Mouse (Mus musculus) cerebellum, adult 18-20 months (tissue): ENCODE data around the gene Aff3.
A peak's percentile ranks its signal among the peaks of the same experiment; 100 is the strongest.

Experiments used
- DNase-seq, 2 experiments: peaks; one replicate each; pipeline ENCODE4 v3.0.0; 2021

Gene Aff3

DNA sequence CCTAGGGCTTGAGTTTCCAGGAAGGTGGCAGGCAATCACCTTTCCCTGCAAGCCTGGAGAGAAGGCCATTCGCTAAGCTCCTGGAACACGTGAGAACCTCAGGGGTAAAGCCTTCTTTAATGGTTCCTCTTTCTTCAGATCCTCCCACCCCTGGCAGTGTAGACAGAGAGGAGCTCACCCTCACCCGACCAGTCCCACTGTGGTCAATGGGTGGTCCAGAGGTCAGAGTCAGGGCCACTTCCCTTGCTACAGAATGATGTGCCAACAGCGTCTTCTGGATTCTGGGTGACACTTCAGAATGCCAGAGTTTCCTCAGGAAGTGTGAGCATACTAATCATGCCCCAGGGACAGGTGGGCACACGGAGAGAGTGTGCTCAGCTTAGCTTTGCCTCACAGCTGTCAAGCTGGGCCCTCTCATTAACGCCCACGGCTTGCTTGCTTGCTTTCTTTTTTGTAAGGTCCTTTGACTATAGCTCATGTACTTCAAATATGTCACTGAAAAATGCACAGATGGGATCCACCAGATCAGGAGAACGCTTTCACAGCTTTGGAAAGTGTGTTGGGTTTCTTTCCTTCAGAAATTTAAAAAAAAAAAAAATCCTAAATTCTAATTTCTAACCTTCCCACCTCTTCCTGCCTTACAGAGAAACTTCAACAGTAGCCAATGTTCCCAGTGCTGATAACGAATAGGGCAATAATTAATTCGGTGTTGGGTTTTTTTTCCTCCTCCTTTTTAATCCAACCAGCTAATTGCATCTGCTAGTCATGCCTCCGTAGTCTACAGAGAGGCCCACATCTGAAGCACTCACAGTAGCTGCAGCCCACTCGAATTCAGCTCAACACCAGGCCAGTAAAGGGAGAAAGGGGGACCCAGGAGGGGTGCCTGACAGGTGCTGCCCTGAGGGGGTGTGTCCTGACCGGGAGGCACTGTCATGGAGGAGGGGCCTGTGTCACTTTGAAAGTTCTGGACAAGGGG, 235.8 kb downstream of the Aff3 start:
- no peak for DNase-seq

DNA sequence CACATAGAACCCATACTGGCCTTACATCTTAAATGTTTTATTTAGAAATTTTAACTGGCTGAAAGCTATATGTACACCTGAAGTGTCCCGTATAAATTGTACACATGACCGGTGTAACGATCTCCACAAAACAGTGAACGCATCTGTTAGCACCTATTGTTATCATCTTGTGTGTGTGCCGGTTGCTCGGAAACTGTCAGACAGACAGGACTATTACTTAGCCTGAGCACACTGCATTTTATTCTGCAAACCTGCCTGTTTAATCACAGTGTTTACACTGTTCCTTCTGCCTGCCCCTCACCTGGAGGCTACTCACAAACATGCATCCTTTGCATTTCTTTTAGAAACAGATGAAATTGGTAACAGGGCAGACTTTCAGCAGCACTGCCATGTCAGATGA, 241.8 kb downstream of the Aff3 start:
- no peak for DNase-seq

DNA sequence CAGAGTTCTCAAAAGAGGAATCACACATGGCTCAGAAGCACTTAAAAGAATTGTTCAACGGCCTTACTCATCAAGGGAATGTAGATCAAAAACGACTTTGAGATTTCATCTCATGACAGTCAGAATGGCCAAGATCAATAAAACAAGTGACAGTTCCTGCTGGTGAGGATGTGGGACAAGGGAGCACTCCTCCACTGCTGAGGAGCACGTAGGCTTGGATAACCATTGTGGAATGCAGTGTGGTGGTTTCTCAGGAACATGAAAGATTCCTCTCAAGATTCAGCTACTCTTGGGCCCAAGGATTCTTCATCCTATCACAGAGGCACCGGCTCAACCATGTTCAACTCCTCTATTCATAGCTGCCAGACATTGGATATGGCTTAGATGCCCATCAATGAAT, 245.4 kb downstream of the Aff3 start:
- DNase-seq: no peak

DNA sequence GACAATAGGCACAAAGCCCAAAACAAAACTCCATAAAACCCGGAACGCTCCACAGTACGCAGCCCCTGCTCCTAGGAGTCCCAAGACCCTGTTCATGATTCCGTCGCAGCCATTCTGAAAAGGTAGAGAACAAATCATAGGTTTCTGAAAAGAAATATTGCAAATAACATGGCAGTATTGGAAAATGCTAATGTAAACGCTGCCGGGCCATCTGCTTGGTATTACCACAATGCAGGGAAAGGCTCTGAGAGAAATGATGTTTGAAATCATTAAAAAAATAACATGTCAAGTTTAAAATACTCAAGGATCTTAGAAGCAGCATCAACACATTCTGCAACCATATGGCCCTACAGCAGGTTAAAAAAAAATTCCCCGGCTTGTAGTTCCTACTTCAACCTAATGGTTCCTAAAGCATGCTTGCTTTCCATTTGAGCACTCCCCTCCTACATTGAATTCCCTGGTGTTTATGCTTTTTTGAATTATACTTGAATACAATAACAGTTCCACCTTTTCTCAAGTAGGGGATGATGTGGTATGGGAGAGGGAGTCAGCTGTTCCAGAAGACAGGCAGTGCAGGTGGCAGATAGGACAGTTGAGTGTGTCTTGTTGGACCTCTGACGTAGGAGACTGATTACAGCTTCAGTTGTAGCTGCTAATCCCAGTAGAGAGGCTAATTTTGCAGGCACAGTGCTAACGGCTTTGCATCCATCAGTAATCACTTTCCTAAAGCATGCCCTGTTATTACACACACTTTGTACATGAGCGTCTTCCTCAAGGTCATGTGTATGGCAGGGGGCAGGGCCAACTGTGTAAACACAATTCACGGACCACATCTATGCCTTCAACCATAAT, 246.3 kb downstream of the Aff3 start:
- no peak for DNase-seq

DNA sequence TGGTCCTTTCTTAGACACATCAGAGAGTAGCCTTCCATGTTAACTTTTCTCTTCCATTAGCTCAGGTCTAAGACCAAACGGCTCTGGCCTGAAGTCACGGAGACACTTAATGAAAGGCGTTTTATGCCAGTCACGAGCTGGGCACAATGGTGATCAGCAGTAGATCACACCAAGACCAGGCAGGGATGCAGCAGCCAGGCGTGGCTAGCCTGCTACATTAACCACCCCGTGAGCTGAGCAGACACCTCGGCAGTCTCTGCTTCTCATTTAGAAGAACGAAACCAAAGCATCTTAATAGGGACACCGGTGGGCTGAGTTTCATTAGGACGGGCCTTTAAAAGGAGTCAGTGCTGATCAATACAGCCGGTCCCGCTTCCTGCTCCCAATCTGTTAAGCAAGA, 247.6 kb downstream of the Aff3 start:
- no peak for DNase-seq

- DNase-seq: no peak
These were observed 249.2 kb downstream of the Aff3 start for GRCm38 (mm10) chr1:38415511-38415910.

DNA sequence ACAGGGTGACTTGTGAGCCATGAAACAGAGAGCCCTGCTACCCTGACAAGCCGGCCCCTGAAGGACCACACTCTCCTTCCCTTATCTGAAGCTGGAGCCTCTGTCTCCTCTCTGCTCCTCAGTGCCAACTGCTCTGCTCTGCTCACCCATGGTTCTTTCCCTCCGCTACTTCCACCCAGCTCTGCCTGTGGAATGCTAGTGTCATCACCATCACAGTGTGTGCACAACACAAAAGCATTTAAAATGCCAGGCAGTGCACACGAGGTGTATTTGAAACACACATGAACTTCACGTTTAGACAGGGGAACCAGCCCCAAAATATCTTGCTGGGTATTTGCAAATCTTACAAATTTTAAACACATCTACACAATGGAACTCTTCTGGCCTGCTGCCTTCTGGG, 253.6 kb downstream of the Aff3 start:
- no peak for DNase-seq

DNA sequence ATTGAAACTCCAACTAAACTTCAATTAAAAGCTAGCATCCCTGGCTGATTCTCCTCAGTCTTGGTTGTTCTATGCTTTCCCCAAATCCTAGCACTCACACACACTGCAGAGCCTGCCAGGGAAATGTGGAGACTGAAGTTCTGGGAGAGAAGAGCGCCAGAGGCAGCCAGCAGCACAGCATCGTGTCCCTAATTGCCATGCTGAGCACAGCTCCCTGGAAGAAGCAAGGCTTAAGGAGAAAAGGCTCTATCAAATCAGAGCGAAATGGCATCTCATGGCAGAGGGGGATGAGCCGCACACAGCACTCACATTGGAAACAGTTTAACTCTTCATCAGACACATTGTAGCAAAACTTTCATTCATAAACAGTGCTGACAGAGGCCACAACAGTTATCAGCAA, 254.3 kb downstream of the Aff3 start:
- DNase-seq: peak in 1 of 2 experiments; percentile 12

- no peak for DNase-seq
These were observed 256.5 kb downstream of the Aff3 start for GRCm38 (mm10) chr1:38408241-38408640.

- no peak for DNase-seq
These were observed 261.0 kb downstream of the Aff3 start for GRCm38 (mm10) chr1:38403781-38404180.

- no peak for DNase-seq
These were observed 262.9 kb downstream of the Aff3 start for GRCm38 (mm10) chr1:38401856-38402255.

DNA sequence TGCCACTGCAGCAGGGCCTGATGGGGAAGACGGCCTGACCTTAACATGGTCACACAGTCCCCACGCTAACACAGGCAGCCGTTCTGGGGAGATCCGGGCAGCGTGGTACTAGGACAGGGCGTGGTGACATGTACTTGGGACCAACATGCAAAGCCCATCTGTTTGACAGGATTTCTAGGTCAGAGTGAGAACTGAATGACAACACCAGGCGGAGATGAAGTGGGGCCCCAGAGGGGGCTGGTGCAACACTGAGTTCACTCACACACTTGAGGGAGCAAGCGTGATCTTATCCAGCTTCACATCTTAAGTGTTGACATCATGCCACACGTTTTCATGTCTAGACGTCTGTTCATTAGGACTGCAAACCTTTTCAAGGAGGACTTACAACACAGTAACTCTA, 265.5 kb downstream of the Aff3 start:
- DNase-seq: no peak

GRCm38 (mm10) chr1:38398566-38398965, 266.2 kb downstream of the Aff3 start:
- no peak for DNase-seq

DNA sequence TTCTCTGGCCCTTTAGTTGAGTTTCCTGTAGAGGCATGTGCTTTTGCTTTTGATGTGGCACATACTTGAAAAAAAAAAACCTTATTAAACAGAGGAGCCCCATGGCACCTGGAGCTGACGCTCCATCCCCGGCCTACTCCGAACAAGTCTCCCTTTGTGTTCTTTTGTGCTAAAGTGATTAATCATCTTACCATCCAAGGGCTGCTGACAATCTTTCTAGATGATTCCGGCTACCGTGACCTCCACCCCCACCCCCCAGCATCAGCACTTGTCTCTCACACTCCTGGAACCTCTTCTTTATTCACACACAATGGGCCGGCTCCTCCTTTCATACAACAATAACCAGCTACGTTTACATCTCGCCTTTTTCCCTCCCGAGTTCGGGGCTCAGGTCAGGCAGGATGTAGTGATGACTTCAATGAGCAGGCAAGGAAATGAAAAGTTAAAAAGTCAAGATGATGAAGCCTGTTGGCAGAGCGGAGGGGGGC, 269.5 kb downstream of the Aff3 start:
- DNase-seq: no peak

- DNase-seq: no peak
These were observed 270.3 kb downstream of the Aff3 start for GRCm38 (mm10) chr1:38394493-38394892.

- no peak for DNase-seq
These were observed 271.2 kb downstream of the Aff3 start for GRCm38 (mm10) chr1:38393516-38393915.

DNA sequence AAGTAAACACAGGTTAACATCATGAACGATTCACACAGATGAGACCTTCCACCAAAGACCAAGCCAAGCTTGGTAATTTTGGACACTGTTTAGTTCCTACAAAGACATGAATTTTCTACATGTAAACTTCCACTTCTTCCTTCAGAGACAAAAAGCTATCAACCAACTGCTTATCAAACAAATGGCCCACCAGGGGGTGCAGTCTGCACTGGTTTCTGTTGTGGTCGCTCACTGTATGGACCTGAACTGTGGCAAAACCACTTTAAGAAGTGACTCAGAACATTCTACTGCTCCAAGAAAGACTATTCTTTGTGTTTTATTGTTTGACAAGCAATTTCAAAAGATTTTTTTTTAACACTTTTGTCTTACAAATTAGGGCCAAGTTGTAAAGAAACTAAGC, 271.8 kb downstream of the Aff3 start:
- DNase-seq: peak; percentile 23 to 39

DNA sequence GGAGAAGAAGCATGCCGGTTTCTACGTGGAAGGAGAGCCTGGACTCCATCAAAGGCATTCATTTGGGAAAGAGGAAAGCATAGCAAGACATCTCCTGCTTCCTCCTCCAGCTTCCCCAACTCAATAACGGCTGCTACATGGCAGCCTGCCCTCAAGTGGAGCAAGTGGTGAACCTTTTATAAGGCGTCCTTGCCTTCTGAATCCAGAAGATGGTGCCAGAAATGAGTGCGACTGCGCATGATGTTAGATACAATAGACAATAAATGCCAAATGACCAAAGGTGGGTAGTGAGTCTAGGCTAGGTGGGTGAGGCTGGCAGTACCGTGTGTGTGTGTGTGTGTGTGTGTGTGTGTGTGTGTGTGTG, 273.9 kb downstream of the Aff3 start:
- DNase-seq: no peak

GRCm38 (mm10) chr1:38390235-38390885, 274.4 kb downstream of the Aff3 start:
- no peak for DNase-seq

GRCm38 (mm10) chr1:38389576-38389975, 275.2 kb downstream of the Aff3 start:
- DNase-seq: no peak

GRCm38 (mm10) chr1:38388466-38388865, 276.3 kb downstream of the Aff3 start:
- no peak for DNase-seq

DNA sequence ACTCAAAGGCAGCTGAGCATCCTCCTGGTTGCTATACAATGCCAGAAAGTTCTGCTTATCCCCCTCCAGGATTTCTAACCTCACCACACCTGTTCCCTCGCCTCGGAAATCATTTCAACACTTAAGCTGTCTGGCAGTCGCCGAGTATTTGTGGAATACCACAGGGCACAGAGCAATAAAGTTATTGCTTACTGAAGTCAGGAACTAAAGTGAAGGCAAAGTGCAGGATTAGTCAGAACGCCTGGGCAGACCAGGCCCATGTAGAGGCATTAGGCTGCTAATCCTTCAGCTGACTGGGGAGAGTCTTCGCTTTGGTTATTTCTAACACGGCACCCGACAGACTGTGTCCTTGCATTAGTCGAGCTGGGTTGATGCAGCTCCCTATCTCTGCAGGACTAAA, 277.3 kb downstream of the Aff3 start:
- DNase-seq: no peak

DNA sequence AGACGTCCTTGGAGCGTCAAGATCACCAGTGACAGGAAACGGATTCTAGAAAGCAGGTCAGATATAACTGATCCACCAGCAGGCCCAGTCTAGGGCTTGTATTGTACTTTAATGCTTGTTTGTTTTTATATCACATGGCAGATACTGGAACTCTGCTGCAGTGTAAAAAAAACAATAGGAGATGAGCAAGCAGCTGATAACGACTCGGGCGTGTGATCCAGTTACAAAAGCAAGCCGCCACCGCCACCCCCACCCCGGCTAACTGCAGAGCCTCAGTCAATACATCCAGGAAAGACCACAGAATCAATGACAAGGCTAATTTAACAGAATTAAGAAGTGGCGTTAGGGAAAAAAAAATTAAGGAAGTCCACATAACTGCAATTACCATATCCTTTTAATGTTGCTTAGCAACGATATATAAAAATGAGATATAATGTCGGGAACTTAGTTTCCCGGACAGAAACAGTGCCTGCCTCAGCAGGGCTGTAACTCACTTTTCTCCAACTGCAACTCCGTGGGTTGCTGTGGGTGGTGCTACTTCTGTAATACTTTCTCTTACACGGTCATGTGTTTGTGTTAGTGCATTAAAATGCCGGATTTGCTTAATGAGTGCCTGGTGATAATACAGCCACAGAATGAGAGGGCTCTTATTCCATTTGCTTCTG, 280.2 kb downstream of the Aff3 start:
- DNase-seq: no peak
